Mouse (Mus musculus) gastrocnemius, postnatal 36 days (tissue): ENCODE results near the gene Rpl7l1. TPM values are rescaled to one million over a fixed set of nuclear protein-coding genes. Genes with fewer than 3 reads are reported as not detected.
"Not testable (repeated sequence)": the region's sequence is repeated elsewhere in the genome, so short reads cannot be mapped to it uniquely, and the experiment has no call there.

Source experiments
- DNase-seq, 2 experiments: peaks; one replicate each; pipeline ENCODE4 v3.0.0; 2022
- intact Hi-C: fragments of 180-260 bp; cut with DNase I; formaldehyde crosslinking; loops from one replicate; pipeline ENCODE4 v1.15.1; 2025
- total RNA-seq, 2 experiments: library from RNA; stranded (reverse); gene quantifications; 2 replicates each; pipeline ENCODE4 v1.2.3; 2021

The Rpl7l1 gene
- total RNA-seq, 2 experiments from 2014 or later, result 39.3 to 40.7 TPM

DNA sequence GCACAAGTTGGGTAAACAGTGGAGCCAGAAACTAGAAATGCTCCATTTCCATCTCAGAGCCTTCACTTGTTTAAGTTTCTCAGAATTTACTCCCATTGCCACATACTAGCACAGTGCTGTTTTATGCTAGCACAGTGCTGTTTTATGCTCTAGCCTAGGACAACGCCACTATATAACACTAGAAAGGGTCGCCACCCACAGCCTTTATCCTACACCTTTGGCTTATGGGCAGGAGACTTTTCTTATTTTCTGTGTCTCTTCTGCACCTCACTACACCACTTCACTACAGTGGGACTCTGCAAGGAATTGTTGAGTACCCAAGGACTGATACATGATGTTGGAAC lies 722 bp upstream of the Rpl7l1 start:
- DNase-seq, result no peak
- intact Hi-C loops, result loop anchor here (5.0 kb wide), 1 partner anchor 104 kb away; no protein-coding TSS in a partner anchor

DNA sequence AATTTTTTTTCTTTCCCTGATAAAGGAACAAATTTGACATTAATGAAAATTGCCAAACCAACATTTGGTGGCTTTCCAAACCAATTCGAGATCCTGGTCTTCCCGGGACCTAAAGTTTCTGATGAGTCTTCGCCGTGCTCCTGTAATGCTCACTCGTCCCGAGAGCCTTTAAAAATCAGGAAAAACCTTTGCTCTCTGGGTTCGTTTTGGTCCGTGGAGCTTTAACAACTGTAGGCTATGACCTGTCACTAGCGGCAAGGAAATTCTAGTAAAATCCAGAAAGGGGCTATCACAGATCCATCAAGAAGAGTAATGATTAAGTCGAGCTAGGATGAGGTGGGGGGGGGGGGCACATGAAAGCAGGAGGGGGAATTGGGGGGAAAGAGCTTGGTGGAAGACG lies 596 bp downstream of the Rpl7l1 start:
- intact Hi-C loops, result loop anchor here (5.0 kb wide), 1 partner anchor 105 kb away; no protein-coding TSS in a partner anchor
- DNase-seq, result no peak

DNA sequence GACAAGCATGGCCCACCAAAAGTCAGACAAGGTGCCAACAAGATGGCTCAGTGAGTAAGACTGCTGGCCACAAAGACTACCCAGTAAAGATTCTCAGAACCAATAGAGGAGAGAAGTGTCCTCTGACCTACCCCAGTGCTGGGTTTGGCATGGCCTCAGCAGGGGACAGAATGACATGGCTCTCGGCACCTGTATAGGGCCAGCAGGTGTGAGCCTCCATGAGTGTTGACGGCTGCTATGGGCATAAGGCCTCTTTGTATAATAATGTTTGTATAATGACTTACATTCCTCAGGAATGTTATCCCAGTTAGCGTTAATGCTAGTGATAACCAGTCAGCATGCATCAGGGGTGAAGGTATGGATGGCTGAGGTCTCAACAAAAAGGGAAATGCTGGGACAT lies 6.4 kb downstream of the Rpl7l1 start:
- intact Hi-C loops, result no loop called here
- DNase-seq, result no peak

DNA sequence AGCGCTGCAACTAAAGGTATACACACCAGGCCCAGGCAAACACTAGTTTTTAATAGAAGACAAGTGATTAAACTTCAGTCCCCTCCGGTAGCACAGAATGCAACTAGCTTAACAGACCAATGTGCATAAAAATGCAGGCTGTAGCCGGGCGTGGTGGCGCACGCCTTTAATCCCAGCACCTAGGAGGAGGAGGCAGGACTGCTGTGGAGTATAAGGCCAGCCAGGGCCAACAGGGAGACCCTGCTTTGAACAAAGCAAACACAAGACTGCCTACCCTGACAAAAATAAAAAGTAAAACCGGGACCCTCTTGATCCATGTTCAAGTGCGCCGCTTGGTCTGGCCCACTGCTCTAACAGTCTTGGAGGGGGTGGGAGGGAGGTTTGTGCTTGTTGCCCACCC lies 7.4 kb downstream of the Rpl7l1 start:
- DNase-seq, result no peak
- intact Hi-C loops, result no loop called here

DNA sequence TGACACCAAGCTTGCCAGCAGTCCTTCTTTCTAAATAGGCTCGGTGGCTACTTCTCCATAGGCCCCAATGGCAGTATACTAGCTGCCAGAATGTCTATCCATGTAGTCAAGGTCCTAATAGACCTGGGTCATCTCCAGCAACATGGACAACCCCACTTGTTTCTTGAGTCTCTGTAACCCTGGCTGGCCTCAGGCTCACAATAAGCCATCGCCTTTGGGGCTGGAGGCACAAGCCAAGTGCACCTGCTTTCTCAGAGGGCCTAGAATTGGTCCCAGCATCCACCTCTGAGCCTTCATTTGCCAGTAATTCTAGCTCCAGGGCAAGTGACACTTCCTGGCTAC lies 8.4 kb downstream of the Rpl7l1 start:
- no peak for DNase-seq
- intact Hi-C loops, result no loop called here

DNA sequence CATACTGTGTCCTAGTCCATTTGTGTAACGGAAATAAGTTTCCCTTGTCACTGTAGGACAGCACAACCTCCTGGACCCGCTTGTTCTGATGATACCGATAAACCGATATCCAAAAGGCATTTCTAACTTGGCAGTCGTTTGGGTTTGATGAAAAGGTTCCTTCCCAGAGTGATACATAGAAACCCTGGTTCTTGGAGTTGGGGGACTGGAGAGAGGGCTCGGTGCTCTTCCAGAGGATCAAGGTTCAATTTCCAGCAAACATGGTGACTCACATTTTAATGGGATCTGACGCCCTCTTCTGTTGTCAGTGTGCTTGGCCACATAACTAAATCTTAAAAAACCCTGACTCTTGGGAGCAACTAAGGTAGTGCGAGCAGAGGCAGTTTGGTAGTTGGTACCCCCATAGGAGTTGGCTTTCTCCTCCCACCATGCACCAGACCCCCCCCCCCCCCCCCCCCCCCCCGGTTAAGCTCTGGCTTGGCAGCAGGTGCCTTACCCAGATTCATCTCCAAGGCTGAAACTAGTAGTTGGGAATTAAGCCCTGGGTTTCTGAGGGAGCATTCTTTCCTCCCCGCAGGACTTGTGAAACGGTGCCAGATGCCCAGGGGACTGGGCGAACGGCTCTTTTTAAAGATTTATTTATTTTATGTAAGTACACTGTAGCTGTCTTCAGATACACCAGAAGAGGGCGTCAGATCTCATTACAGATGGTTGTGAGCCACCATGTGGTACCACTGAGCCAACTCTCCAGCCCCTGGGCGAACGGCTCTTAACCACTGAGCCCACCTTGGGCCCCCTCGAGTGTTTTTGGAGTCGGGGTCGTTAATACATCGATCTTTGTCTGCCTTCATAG lies 9.0 kb downstream of the Rpl7l1 start:
- intact Hi-C loops, result no loop called here
- no peak for DNase-seq

DNA sequence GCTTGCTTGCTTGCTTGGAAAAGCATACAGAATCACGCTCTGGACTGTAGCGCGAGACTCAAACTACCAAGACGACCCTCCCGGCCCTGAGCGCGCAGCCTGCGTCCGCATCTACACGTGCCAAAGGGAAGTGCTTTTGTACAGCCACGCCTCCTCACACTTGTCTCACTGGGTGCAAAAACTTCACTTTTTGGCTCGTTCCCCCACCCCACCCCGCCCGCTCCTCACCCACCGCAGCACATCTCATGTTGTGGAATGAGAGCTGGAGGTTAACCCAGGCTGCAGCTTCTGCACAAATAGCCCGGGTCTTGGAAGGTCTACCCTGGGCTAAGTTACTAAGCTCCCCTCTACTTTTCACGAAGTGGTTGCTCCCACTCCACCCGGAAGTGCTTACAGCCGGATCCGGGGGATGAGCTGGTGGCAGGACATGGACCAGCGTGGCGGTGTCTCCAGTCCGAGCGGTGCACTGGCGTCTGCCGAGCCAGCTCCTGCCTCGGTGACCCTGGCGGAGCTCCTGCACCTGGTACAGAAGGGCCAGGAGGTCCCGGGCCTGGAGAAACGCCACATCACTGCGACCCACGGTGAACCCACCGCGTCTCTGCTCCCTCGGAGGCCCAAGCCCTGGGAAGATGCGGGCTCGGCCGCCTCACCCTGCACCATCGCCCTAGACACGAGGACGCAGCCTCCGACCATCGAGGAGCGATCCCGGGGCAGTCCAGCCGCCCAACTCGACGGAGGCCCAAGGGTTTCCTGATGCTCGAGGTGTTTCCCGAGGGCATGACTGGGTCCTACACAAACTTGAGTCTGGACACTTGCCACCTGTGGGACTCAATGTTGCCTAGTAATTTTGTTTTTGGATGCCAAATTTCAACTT lies 9.8 kb downstream of the Rpl7l1 start, which contains the start of gene 2310039H08Rik:
TSS of gene 2310039H08Rik (plus strand) at position 232 of the 874 bp plus-strand sequence.
- intact Hi-C loops, result no loop called here
- peak; percentile 73 to 83 for DNase-seq

DNA sequence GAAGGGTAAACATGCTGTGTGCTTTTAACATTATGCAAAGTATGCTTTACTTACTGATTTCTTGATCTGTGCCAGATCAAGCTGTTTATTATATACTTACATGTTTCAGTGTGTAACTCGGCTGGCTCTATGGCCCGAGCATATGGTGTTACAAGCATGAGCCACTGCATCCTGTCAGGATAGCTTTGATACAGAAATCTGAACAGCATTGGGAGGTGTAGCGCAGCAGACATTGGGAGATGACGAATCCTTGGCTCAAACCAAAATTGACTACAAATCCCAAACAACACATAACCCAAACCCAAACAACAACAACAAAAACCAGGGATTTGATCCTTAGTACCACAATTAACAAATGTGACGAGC lies 10.5 kb downstream of the Rpl7l1 start:
- intact Hi-C loops, result no loop called here

DNA sequence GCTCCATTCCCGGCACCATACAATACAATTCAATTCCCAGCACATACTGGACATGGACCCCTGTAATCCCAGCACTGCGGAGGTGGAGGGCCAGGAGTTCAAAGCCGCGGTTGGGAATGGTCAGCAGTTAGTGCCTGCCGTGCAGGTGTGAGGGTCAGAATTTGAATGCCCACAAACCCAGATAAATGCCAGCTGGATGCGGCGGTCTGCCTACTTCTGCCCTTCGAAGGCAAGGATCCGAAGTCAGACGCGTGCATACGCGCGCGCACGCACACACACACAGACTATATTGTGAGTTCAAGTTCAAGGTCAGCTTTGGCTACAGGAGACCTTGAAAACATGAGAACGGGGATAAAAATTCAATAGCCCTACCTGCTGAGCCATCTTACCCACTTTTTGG lies 10.9 kb downstream of the Rpl7l1 start:
- DNase-seq, result no peak
- intact Hi-C loops, result no loop called here

More for the DNA sequence above, 10.5 kb downstream of the Rpl7l1 start:
- DNase-seq, result no peak

DNA sequence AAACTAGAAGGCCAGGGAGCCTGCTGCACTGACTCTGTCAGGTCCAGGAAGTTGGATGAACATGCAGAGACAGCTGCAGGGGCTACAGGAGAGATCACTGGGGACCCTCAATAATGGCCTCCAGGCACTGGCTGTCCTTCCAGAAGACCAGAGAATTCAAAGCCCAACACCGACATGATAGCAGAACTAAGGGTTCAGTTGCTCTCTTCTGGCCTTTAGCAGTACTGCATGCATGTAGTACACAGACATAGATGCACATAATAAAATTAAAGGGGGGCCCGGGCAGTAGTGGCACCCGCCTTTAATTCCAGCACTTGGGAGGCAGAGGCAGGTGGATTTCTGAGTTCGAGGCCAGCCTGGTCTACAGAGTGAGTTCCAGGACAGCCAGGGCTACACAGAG lies 11.4 kb downstream of the Rpl7l1 start:
- no peak for DNase-seq
- intact Hi-C loops, result no loop called here

DNA sequence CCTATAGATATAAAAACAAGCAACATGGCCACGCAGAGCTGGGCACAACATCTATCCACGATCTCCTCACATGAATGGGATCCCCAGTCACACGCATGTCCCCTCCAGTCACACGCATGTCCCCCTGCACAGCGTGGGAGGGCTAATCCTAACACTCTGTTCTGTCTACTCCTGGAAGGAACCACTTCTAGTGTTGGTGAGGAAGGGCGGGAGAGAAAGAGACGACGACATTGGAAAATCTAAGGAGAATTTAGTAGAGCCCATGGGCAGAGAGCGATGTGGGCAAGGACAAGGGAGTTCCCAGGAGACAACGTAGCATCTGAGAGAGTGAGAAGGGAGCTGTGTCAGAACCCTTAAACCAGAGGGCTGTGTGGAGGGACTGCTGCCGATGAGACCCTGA lies 11.9 kb downstream of the Rpl7l1 start:
- DNase-seq, result no peak
- intact Hi-C loops, result no loop called here

DNA sequence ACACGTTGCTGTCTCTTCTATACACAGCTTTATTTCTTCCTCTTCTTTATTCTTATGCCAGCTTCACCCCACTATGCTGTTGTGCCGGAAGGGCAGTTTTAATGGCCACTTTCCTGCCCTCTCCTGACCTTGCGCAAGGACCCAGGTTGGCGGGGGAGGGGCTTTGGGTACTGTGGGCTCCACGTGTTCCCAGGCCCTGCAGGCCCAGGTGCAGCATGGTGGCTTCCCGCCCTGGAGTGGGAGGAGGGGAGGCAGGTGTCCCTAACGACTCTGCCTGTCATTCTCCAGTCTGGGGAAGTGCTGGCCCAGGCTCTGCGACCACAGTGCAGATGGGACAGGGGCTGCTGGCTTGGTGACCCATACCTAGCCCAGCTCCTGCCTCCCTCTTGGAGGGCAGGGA lies 14.6 kb downstream of the Rpl7l1 start:
- intact Hi-C loops, result no loop called here
- no peak for DNase-seq

DNA sequence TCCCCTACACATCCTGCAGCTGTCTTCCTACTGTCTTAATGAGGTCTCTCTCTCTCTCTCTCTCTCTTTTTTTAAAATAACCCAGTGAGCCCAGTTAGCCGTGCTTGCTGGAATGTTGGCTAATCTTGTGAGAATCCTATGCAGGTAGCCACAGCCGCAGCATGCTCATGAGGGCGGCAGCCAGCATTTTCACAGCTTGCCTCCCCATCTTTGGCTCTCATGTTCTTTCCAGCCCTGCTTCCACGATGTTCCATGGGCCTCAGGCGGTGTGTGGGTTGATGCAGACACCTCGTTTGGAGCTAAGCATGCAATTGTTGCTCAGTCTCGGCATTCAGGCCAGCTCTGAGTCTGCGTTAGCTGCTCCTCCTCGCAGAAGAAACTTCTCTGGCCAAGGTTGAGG lies 17.6 kb downstream of the Rpl7l1 start:
- intact Hi-C loops, DNase-seq: not testable (repeated sequence)

DNA sequence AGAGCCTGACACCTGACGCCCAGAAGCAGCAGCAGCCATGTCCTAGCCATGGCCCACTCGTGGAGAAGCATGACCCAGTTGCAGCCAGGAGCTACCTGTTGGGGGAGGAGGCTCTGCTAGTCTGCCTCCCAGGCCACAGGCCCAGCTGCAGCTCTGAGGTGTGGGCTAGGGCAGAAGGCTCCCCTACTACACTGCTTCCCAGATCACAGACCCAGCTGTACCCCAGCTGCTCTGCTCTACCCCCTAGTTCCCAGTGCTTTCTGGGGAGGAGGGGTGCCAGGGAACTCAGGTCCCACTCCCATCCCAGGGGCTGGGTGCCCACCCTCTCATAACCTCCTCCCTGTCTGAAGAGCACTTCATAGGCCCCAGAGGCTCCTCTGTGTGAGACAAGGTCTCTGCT lies 18.9 kb downstream of the Rpl7l1 start, which contains the start of gene Ptcra:
TSS of gene Ptcra (minus strand) at position 169 of the 400 bp plus-strand sequence.
- no peak for DNase-seq
- intact Hi-C loops, result no loop called here

DNA sequence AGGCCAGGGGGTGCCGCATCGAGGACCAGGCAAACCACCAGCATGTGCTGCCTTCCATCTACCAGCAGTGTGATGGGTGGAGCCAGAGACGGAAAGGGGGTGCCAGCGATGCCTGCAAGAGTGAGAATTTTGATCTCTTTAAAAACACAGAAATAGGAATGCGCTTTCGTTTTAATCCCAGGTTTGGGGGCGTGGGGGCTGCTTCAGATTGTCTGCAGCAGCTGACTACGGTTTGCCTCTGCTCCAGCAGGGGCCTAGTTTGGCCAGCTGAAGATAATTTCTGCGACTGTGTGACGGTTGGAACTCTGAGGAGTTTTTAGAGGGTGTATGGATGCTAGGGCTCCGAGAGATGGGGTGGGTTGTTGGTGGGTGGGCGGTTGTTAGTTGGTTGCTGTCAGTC lies 23.7 kb downstream of the Rpl7l1 start:
- intact Hi-C loops, result no loop called here
- no peak for DNase-seq

DNA sequence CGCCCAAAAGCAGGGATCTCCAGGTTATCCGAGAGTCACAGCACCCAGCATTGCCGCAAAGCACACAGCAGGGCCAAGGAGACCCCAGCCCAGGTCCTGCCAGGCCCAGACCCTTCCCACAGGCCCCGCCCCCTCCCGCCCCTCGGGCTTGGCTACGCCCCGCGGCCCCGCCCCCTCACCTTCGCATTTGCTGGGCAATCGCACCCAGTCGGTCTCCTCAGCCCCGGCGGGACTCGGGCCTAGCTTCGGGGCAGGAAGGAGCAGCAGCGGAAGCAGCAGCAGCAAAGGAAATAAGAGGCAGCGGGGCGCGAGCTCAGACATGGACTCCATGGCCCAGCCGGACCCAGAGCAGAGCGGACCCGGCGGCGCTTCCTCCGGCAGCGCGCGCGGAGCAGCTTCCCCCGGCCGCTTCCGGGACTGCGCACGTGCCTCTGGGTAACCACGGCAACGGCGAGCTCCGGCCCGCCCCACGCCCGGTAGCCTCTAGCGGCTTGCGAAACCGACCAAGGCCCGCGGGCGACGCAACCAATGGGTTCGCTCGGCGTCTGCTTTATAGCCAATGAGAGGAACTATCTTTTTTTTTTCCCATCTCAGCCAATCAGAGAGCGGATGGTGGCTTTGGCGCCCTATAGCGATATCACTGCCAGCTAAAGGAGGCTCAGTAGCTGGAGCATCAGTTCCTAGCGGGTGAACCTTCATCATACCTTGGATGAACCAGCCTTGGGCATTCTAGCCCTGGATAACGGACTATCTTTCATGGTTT lies 30.5 kb downstream of the Rpl7l1 start, which contains the start of gene Cnpy3:
TSS of gene Cnpy3 (minus strand) at position 421 of the 763 bp plus-strand sequence.
- intact Hi-C loops, result no loop called here
- DNase-seq, result peak; percentile 91 to 97

DNA sequence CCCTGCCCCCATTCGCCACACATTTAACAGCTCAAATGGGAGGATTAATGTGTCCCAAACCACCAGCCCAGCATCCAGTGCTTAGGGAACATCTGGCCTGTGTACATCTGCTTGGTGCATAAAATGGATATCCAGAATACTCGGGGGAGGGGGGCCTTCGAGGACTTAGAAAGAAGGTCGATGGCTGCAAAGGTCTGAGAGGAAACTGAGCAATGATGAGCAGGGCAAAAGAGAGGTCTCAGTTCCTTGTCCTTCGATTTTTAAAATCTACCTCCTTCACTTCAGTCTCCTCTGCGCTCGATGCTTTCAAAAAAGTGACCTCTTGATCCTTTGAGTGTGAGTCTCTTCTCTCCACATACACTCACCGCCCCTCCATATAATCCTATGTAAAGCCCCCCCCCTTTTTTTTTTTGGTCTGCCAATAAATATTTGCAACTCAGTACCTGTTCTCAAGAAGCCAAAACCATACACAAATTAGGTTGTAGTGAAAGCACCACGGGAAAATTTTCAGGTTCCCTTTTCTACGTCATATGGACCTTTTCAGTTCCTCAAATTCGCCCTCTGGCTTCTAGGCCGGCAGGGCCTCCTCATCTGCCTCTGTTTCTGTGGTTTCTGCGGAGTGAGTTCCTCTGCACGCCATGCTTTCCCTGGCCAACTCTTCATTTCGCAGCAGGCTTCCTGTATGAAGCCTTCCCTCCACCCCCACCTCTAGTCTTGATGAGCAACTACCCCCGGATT lies 31.2 kb downstream of the Rpl7l1 start:
- intact Hi-C loops, result no loop called here
- DNase-seq, result no peak

DNA sequence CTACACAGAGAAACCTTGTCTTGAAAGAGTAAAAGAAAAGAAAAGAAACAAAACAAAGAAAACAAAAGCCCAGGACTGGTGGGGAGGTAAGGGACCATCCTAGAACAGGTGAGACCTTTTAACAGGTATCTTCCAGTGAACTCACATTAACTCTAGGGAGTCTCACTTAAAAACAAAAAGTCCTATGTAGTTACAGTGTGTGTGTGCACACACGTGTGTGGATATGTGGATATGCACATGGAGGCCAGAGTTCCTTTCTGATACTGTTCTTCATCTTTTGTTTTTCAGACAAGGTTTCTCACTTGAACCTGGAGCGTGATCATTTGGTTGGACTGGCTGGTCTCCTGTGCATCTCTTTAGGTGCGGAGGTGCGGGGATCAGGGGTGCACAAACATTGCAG lies 31.9 kb downstream of the Rpl7l1 start:
- intact Hi-C loops, result no loop called here
- DNase-seq, result no peak

DNA sequence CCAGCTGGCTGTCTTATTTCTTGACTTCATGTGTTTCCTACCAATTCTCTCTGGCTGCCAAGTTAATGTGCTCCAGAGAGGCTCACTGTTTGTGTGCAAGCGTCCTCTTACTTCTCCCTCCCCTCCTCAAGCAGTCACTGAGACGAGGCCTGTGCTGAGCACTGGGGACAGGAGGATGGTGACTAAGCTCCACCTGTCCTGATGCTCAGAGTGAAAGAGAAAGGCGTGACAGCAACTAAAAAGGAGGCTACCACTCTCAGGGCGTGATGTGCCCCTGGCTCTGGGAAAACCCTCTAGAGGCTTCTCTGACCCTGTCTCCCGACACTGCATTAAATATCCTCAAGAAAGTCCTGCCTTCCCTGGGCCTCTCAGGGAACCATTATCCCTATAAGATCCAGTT lies 33.2 kb downstream of the Rpl7l1 start:
- intact Hi-C loops, result no loop called here
- DNase-seq, result no peak

DNA sequence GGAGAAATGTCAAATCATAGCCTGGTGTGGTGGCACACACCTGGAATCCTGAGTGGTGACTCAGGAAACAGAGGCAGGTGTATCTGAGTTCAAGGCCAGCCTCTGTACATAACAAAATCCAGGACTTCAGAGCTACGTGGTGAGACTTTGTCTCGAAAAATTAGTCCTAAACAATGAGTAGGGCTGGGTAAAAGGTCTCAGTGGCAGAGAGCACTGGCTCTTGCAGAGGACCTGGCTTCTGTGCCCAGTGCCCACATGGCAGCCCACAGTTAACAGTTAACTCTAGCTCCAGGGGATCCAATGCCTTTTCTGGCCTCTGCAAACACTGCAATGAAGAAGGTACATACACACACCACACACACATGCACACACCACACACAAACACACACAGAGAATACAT lies 34.7 kb downstream of the Rpl7l1 start:
- intact Hi-C loops, result no loop called here
- DNase-seq, result no peak
